Mouse (Mus musculus) spleen, adult 2 months (tissue): ENCODE data around the gene Mmp9. TPM values are rescaled to one million over a fixed set of nuclear protein-coding genes. Genes with fewer than 3 reads are reported as not detected.

ENCODE experiments used
- DNase-seq, 2 experiments: peaks; one replicate each; pipeline versions ENCODE4 v3.0.0 to v3.0.0-alpha.2; 2012 to 2021; ENCODE audit warnings: low spot score in 2 of 2, low read depth in 1 of 2
- H3K27ac ChIP-seq: fragments of 200-500 bp; 2 replicates; pipeline ENCODE4 v1.5.1; 2012; ENCODE audit warnings: low read length, inconsistent platforms; ENCODE audit not compliant: insufficient read depth
- H3K27me3 ChIP-seq: fragments of 200-500 bp; 2 replicates; pipeline ENCODE4 v1.6.1; 2012; ENCODE audit warnings: mild to moderate bottlenecking, moderate library complexity, low read length, inconsistent platforms; ENCODE audit not compliant: control insufficient read depth, insufficient read depth
- H3K36me3 ChIP-seq: fragments of 200-500 bp; 2 replicates; pipeline ENCODE4 v1.6.1; 2012; ENCODE audit warnings: mild to moderate bottlenecking, low read length, inconsistent platforms; ENCODE audit not compliant: control insufficient read depth, insufficient read depth
- H3K4me1 ChIP-seq: fragments of 200-500 bp; 2 replicates; pipeline ENCODE4 v1.6.1; 2011; ENCODE audit warnings: inconsistent platforms; ENCODE audit not compliant: control insufficient read depth, insufficient read depth, insufficient read length
- H3K4me3 ChIP-seq: fragments of 200-500 bp; 2 replicates; pipeline ENCODE4 v1.5.1; 2011; ENCODE audit warnings: mild to moderate bottlenecking, inconsistent platforms; ENCODE audit not compliant: insufficient read depth, insufficient read length; ENCODE audit errors: extremely low read depth
- CTCF ChIP-seq: fragments of 200-500 bp; IDR thresholded peaks from 2 replicates; pipeline ENCODE4 v1.5.1; 2011; ENCODE audit warnings: mild to moderate bottlenecking, inconsistent platforms; ENCODE audit not compliant: insufficient read depth, insufficient read length, insufficient replicate concordance; ENCODE audit errors: extremely low read depth
- POLR2A ChIP-seq: fragments of 200-500 bp; IDR thresholded peaks from 2 replicates; pipeline ENCODE4 v1.6.1; 2011; ENCODE audit warnings: low read depth, low read length, inconsistent platforms
- WGBS: fragments of 180-500 bp; shearing (Covaris S2); methylation state at CpG from one replicate; pipeline ENCODE4 v1.1.7; 2018; 5-methylcytosine and 5-hydroxymethylcytosine counted together
- polyA plus RNA-seq: library from polyadenylated mRNA; depleted of rRNA; stranded (reverse); fragments of >200 nt; gene quantifications from 2 replicates; pipeline ENCODE4 v1.2.3, GENCODE M21; 2012; rRNA removed

Gene Mmp9
- polyA plus RNA-seq, result 16.0 and 26.6 TPM in 2 replicates

DNA sequence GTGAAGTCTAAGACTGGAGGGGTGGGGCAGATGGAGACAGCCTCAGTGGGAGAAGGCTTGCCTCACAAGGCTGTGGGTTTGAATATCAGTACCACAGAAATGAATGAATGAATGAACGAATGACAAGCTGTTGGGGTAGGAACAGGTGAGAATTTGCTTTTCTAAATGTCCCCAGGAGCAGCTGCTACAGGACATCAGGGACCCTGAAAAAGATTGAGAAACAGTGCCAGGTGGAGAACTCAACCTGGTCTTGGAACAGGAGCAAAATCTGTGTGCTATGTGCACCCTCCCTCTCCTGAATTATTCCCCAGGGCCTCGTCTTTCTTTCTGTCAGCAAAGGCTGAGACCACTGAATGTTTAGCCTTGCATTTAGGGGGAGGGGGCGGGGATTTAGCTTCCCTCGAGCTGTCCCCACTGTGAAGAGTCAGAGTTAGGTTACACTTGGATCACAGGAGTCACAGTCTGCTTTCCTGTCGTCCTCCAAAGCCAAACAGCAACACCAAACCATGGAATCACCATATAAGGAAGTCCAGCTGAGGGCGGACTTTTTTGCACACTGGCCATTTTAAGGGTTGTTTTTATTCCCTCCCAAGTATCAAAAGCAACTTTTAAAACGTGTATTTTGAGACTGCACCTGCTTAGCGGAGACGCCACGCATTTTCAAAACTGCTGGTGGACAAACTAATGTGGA is at the start of gene Mmp9:
Mmp9 (plus strand) TSS at position 641 of the 691 bp plus-strand sequence.
- 19% methylated on average over 10 of the region's 10 CpGs for WGBS
- no peak for DNase-seq
- Histone ChIP-seq H3K4me3 (no peak within 1 kb of the TSS), H3K4me1 (peaks cover 28% of the 10 kb centered on the region; the same call in 1 of the 2 replicates), H3K36me3 (no peaks in the 10 kb centered on the region), H3K27me3 (no peaks in the 10 kb centered on the region), H3K27ac (no peak within 1 kb of the TSS)
- no peak for TF ChIP-seq POLR2A
- TF ChIP-seq CTCF, result no peak

DNA sequence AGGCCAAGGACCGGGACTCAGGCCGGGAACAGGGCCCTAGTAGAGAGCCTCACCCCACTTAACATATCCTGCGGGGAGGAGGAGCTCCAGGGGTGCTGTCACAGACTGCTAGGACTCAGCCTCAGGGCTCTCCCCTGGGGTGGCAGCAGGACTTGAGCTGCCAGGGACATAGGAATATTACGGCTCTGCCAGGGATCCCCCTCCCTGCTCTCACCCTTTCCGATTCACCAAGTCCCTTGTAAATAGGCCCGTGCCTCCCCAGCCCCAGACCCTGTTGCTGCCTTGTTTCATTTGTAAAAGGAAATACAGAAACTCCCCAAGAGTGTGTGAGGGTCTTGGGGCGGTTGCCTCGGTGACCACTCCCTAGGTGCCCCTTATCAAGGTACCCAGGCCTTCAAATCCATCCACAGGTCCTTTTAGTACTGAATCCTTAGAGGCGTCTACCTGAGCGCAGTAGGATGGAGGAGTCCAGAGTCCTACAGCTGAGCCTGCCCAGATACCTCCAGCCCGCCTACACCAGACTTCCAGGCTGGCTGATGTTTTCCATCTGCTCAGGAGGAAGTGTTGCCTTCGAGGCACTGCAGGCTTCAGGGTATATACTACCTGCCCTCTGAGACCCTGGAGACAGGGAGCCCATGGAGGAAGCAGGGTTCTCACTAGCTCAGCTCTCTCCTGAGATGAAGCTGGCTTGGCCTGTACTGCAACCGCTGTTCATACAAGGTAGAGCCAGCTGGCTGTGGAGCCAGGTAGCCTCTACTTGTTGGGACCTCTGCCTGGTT is 49.3 kb upstream of the Mmp9 start:
- no peak for DNase-seq
- TF ChIP-seq POLR2A (no peak), CTCF (no peak)
- H3K36me3 ChIP-seq, result peaks cover 88% of the 10 kb centered on the region
- H3K27me3 ChIP-seq, result no peaks in the 10 kb centered on the region
- WGBS, result 85% methylated on average over 13 of the region's 13 CpGs
- no peak overlapping the region for H3K27ac ChIP-seq
- H3K4me3 ChIP-seq, result no peak overlapping the region
- no peaks in the 10 kb centered on the region for H3K4me1 ChIP-seq

DNA sequence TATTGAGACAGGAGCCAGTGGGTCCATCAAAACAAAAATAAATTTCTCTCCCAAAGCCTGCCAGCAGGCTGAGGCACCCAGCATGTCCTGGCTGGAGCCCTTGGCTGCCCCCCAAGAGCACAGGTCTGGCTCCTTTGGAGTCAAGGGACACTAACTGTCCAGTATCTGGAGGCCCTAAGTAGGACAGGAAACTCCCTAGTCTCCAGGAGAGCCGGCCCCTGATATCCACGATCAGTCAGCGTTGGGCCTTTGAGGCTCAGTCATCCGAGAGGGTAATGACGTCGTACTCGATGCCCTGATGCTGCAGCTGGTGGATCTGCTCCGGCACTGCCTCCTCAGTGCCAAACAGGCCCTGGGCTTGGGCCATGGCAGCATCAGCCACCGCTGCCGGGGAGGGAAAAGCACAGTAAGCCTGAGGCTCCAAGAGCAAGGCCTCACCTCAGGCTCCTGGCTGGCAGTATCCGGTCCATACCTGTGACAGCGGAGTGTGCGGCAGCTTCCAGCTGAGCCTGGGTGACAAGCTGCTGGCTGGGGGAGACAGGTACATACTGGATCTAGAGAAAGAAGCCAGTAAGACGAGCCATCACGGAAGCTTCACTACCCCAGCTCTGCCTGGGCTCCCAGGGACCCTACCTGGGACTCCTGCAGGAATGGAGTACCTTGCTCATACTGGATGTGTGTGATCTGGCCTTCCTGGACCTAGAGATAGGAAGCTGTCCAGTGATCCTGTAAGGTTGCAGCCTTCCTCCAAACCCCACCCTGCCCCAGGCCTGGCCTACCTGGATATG is 48.5 kb upstream of the Mmp9 start:
- no peak for TF ChIP-seq CTCF
- no peak for TF ChIP-seq POLR2A
- WGBS, result 91% methylated on average over 15 of the region's 15 CpGs
- no peak for DNase-seq
- no peak overlapping the region for H3K4me3 ChIP-seq
- no peaks in the 10 kb centered on the region for H3K27me3 ChIP-seq
- no peak overlapping the region for H3K27ac ChIP-seq
- no peaks in the 10 kb centered on the region for H3K4me1 ChIP-seq
- H3K36me3 ChIP-seq, result peaks cover 81% of the 10 kb centered on the region

DNA sequence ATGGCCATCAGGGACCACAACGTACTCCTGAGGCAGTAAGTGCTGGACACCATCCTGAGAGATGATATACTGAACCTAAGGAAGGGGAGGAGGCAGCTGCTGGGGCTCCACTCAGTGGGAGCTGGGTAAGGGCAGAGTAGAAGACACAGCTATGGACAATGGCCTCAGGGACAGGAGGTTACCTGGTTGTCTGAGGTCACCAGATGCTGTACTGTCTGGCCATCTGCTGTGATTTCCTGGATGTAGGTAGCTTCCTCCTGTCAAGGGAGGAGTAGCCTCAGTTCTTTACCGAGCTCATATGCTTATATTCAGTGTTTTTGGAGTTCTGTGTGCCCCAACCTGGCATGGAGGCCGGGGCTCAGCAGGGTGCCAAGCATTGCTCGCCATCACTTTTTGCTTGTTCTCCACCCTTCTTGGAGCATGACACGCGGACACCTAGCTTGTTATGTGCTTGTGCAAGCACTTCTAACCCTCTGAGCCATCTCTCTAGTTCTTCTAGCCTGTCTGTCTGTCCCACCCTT is 47.8 kb upstream of the Mmp9 start:
- Histone ChIP-seq H3K4me1 (no peaks in the 10 kb centered on the region), H3K27me3 (no peaks in the 10 kb centered on the region), H3K4me3 (no peak overlapping the region), H3K27ac (no peak overlapping the region), H3K36me3 (peaks cover 82% of the 10 kb centered on the region)
- no peak for TF ChIP-seq POLR2A
- WGBS, result 90% methylated on average over 6 of the region's 6 CpGs
- DNase-seq, result no peak

DNA sequence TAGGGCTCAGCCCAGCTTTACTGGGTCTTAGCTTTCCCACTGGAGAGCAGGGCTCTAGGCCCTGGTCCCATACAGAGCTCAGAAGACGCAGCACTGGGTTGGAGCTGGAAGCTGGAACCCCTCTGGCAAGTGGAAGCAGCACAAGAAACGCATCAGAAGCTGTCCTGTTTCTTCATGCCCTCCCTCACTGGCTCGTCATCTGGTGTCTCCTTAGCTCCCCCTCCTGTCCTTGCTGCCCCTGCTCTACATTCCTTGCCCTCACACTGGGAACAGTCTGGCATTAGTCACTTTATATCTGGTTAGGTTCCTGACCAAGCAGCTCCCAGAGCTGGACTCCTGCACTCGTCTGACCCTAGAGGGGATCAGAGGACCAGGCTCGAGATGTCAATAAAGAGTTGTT is 46.5 kb upstream of the Mmp9 start:
- no peak overlapping the region for H3K27ac ChIP-seq
- TF ChIP-seq CTCF (no peak), POLR2A (no peak)
- H3K27me3 ChIP-seq, result no peaks in the 10 kb centered on the region
- H3K4me3 ChIP-seq, result no peak overlapping the region
- no peaks in the 10 kb centered on the region for H3K4me1 ChIP-seq
- peaks cover 81% of the 10 kb centered on the region for H3K36me3 ChIP-seq
- no peak for DNase-seq
- 83% methylated on average over 5 of the region's 5 CpGs for WGBS

DNA sequence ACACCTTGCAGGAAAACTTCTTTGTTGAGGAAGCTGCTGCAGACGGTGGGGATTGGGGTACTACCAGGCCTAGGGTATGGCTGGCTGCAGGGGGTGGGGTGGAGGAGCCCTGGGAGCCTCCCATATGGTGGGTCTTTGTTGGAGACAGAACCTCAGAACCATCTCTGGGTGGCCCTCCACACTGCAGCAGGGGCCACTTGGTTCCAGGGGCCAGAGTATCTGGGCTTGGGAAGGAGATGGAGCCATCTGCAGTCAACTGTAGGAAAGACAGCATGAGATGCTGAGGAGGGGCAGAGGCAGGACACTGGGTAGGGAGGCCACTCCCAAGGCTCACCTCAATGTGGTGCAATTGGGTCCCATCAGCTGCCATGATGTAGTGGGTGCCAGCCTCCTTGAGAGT is 45.9 kb upstream of the Mmp9 start:
- no peak for DNase-seq
- H3K27me3 ChIP-seq, result no peaks in the 10 kb centered on the region
- H3K36me3 ChIP-seq, result peaks cover 80% of the 10 kb centered on the region
- 84% methylated on average over 1 of the region's 1 CpGs for WGBS
- no peaks in the 10 kb centered on the region for H3K4me1 ChIP-seq
- no peak overlapping the region for H3K4me3 ChIP-seq
- no peak overlapping the region for H3K27ac ChIP-seq
- TF ChIP-seq CTCF, result no peak
- no peak for TF ChIP-seq POLR2A
